Mouse (Mus musculus) ES-E14 (cell line): ENCODE measurements around the gene Cdk19. TPM values are rescaled to one million over a fixed set of nuclear protein-coding genes. Genes with fewer than 3 reads are reported as not detected.

ENCODE experiments used
- DNase-seq: peaks from one replicate; pipeline ENCODE4 v3.0.0-alpha.2; 2013; ENCODE audit warnings: low read depth, low spot score
- H3K27ac ChIP-seq: 2 replicates; pipeline ENCODE4 v1.5.1; 2012; ENCODE audit warnings: low read depth, mild to moderate bottlenecking, low read length, moderate library complexity, mixed read lengths; ENCODE audit not compliant: poor library complexity, insufficient read depth, severe bottlenecking
- H3K36me3 ChIP-seq: 2 replicates; pipeline ENCODE4 v1.6.1; 2012; ENCODE audit warnings: mild to moderate bottlenecking, low read length, moderate library complexity, mixed read lengths; ENCODE audit not compliant: control insufficient read depth, poor library complexity, insufficient read depth, severe bottlenecking
- H3K4me1 ChIP-seq, 2 experiments: fragments of 150-350 bp in 1 of 2; sonication (generic) in 1 of 2; 2 replicates each; pipeline ENCODE4 v1.6.1; 2012; ENCODE audit warnings: low read length in 2 of 2, mild to moderate bottlenecking in 1 of 2, mixed read lengths in 1 of 2; ENCODE audit not compliant: control insufficient read depth in 2 of 2, insufficient read depth in 2 of 2, poor library complexity in 1 of 2
- H3K4me3 ChIP-seq, 2 experiments: fragments of 150-350 bp in 1 of 2; sonication (generic) in 1 of 2; 2 replicates each; pipeline ENCODE4 v1.5.1; 2012; ENCODE audit warnings: low read length in 2 of 2, low read depth in 1 of 2, mild to moderate bottlenecking in 1 of 2, mixed read lengths in 1 of 2; ENCODE audit not compliant: insufficient read depth in 1 of 2, poor library complexity in 1 of 2, severe bottlenecking in 1 of 2
- H3K9ac ChIP-seq: 2 replicates; pipeline ENCODE4 v1.6.1; 2012; ENCODE audit warnings: low read depth, mild to moderate bottlenecking, low read length, mixed read lengths; ENCODE audit not compliant: poor library complexity, insufficient read depth, severe bottlenecking
- H3K9me3 ChIP-seq: fragments of 150-350 bp; sonication (generic); 2 replicates; pipeline ENCODE4 v1.6.1; 2012; ENCODE audit warnings: low read depth, mild to moderate bottlenecking, low read length; ENCODE audit not compliant: control insufficient read depth, insufficient read depth
- CHD2 ChIP-seq: IDR thresholded peaks from 2 replicates; pipeline ENCODE4 v1.6.1; 2014; ENCODE audit warnings: mild to moderate bottlenecking, low read depth, low read length, inconsistent platforms
- HCFC1 ChIP-seq: IDR thresholded peaks from 2 replicates; pipeline ENCODE4 v1.6.1; 2012; ENCODE audit warnings: low read length, inconsistent platforms, borderline replicate concordance; ENCODE audit not compliant: insufficient read depth
- MAFK ChIP-seq: IDR thresholded peaks from 2 replicates; pipeline ENCODE4 v1.6.1; 2014; ENCODE audit warnings: mild to moderate bottlenecking, low read depth, low read length, inconsistent platforms; ENCODE audit not compliant: insufficient read depth
- ZC3H11A ChIP-seq: IDR thresholded peaks from 2 replicates; pipeline ENCODE4 v1.6.1; 2012; ENCODE audit warnings: low read depth, mild to moderate bottlenecking, inconsistent platforms, low read length, borderline replicate concordance
- ZNF384 ChIP-seq: IDR thresholded peaks from 2 replicates; pipeline ENCODE4 v1.6.1; 2012; ENCODE audit warnings: low read depth, low read length, inconsistent platforms
- in situ Hi-C, 2 experiments: fragments of 600-800 bp; cut with MboI; formaldehyde crosslinking; loops; one replicate each; pipeline ENCODE4 v1.15.1; 2025; ENCODE audit warnings: low sequenced_read_pairs in 2 of 2, inconsistent platforms in 1 of 2; ENCODE audit not compliant: unreplicated experiment in 2 of 2
- total RNA-seq: library from RNA; depleted of rRNA; stranded (reverse); fragments of 300-350 nt; gene quantifications from 2 replicates; pipeline ENCODE4 v1.2.3, GENCODE M21; 2012

The Cdk19 gene
- total RNA-seq, 1 experiment: 6.4 TPM

GRCm38 (mm10) chr10:40479621-40480193, 140.3 kb downstream of the Cdk19 start:
- Histone ChIP-seq H3K36me3 (peaks cover 16% of the 10 kb centered on the region; the same call in 1 of the 2 replicates), H3K27ac (no peak overlapping the region)

GRCm38 (mm10) chr10:40481534-40481933, 142.2 kb downstream of the Cdk19 start:
- TF ChIP-seq HCFC1: no peak
- no peak for TF ChIP-seq ZC3H11A
- no peak for TF ChIP-seq MAFK
- Histone ChIP-seq H3K4me1 (peaks cover 0 to 8% of the 10 kb centered on the region in 2 experiments; a peak in 1 of 4 replicates), H3K27ac (no peak overlapping the region), H3K36me3 (peaks cover 11% of the 10 kb centered on the region; the same call in 1 of the 2 replicates), H3K4me3 (no peak overlapping the region), H3K9ac (no peak overlapping the region), H3K9me3 (no peaks in the 10 kb centered on the region)
- in situ Hi-C loops: no loop called here
- no peak for DNase-seq

More at GRCm38 (mm10) chr10:40479621-40480193, 140.3 kb downstream of the Cdk19 start:
- Histone ChIP-seq H3K4me1 (peaks cover 0 to 8% of the 10 kb centered on the region in 2 experiments; a peak in 1 of 4 replicates), H3K9ac (no peak overlapping the region), H3K9me3 (no peaks in the 10 kb centered on the region), H3K4me3 (no peak overlapping the region)
- in situ Hi-C loops: no loop called here
- TF ChIP-seq CHD2: no peak
- no peak for TF ChIP-seq HCFC1
- no peak for DNase-seq

GRCm38 (mm10) chr10:40482285-40482684, 142.9 kb downstream of the Cdk19 start:
- Histone ChIP-seq H3K36me3 (peaks cover 9% of the 10 kb centered on the region; the same call in 1 of the 2 replicates), H3K9me3 (no peaks in the 10 kb centered on the region), H3K27ac (no peak overlapping the region), H3K4me1 (peaks cover 0 to 7% of the 10 kb centered on the region in 2 experiments; a peak in 1 of 4 replicates), H3K9ac (no peak overlapping the region), H3K4me3 (no peak overlapping the region)
- no peak for TF ChIP-seq CHD2
- no peak for TF ChIP-seq ZNF384
- TF ChIP-seq MAFK: no peak
- no peak for TF ChIP-seq HCFC1
- no peak for TF ChIP-seq ZC3H11A
- in situ Hi-C loops: no loop called here
- no peak for DNase-seq

- no peaks in the 10 kb centered on the region for H3K9me3 ChIP-seq
- no peak overlapping the region for H3K9ac ChIP-seq
- TF ChIP-seq ZC3H11A: no peak
- no peak for TF ChIP-seq ZNF384
- no peak overlapping the region for H3K27ac ChIP-seq
- no peaks in the 10 kb centered on the region for H3K4me1 ChIP-seq
- DNase-seq: no peak
- in situ Hi-C loops: no loop called here
- H3K36me3 ChIP-seq: no peaks in the 10 kb centered on the region
- no peak overlapping the region for H3K4me3 ChIP-seq
Observed at GRCm38 (mm10) chr10:40489086-40489796, 149.9 kb downstream of the Cdk19 start.
